Mouse (Mus musculus) WW6 (cell line): ENCODE results near the gene Rpl39.

Source experiments
- DNase-seq: peaks from one replicate; pipeline ENCODE4 v3.0.0-alpha.2; 2013; ENCODE audit warnings: low read depth, low spot score

The Rpl39 gene

DNA sequence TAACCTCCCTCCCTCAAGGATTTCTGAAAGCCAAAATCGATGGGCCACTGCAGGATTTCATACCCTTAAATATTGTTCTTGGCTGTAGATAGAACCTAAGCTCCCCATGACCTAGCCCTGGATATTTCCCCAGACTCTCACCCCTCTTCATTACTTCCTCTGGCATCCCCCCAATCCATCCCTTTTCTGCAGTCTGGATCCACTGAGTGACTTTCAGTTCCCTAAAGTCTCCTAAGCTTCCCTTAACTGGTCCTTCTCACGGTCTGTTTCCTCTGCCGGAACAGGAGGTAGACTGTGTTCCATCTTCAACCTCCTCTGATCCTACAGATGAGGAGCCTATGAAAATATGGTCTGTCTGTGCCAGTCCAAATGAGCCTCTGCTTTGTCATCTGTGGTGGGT lies 17.9 kb downstream of the Rpl39 start:
- no peak for DNase-seq

DNA sequence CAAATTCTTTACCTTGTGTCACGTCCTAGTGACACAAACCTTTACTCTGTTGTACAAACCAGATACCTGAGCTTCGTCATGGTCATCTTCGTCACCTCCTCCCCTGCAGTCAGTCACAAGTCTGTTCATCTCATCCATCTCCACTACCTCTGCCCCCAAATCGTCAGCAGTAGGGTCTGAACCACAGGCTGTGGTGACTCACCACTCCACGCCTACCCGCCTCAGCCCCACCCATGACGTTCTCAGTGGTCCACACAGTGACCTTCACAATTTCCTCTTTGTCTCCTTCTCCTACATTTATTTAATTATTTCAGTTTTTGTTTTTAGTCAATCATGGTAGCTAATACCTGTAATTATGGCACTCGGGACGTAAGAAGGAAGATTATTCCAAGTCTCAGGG lies 21.3 kb downstream of the Rpl39 start:
- DNase-seq = no peak

DNA sequence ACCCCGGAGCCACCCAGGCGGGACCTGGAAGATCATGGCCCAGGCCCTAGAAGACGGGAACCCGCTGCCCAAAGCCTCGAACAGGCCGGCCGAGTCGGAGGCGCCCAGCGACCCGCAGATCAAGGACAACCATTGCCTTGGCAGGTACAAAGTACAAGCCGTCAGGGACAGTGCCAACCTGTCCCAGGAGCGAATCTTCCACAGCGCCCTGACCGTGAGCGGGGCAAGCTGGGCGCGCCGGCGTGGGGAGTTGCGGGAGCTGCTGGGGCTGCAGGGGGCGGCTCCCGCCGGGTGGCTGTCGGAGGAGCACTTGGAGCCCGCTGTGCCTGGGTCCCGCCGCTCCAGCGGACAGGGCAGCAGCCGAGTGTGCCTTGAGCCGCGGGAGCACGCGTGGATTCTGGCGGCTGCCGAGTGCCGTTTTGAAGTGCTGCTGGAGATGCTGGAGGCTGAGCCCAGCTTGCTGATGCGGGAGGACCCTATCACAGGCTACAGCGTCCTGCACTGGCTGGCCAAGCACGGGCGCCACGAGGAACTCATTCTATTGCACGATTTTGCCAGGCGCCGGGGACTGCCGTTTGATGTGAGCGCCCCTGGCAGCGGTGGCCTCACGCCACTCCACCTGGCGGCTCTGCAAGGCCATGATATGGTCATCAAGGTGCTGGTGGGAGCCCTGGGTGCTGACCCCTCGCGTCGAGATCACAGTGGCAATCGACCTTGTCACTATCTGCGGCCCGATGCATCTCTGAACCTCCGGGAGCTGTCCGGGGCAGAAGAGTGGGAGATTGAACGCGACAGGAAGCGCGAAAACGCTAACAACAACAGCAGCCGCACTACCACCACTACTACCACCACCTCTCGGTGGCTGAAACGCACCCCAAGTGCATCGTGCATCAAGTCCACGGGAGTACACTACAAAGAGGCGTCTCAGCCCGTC lies 36.0 kb downstream of the Rpl39 start:
- DNase-seq = no peak

DNA sequence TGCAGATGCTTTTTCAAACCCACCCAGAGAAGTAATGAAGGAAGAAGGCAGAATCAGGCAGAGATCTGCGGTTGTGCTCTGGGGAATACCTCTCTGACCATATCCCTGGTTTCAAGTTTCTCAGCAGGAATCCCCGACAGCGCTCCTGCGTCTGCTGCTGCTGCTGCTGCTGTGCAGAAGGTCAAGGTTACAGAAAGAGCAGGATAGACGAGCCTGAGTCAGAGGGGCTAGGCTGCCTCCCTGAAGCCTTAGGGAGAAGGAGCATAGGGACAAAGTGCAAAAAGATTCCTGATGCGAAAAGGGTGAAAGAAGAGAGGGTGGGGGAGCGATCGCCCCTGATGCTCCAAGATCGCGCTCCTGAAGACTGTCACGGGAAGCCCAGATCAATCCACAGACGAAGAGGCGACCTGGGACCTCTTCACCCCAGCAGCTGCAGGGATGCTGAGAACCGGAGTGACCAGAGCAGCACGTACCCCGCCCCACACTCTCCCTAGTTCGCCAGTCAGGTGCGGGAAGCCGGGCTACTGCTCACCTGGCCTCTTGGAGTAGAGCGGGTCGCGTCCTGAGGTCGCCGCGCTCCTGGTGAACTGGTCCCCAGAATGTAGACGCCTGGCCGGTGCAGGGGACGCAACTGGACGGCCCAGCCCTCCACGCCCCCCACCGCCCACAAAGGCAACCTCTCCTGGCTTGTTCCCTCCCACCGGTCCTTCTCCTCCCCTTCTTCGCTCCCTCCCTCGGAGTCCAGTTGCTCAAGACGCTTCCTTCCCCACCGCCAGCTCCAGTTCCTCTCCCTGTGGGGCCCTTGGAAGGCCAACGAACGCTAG lies 36.9 kb downstream of the Rpl39 start, which contains the start of gene Sowahd:
Gene Sowahd, plus strand, starts transcription at position 780 of the 824 bp plus-strand sequence.
- DNase-seq = no peak

- no peak for DNase-seq
Measured at GRCm38 (mm10) chrX:37042726-37043125, 42.5 kb downstream of the Rpl39 start.
